Mouse (Mus musculus) neural tube, embryonic 15.5 days (tissue): Measurements from ENCODE around the gene Synrg. TPM values are rescaled to one million over a fixed set of nuclear protein-coding genes. Genes with fewer than 3 reads are reported as not detected.

Source experiments
- ATAC-seq: fragments of 200-750 bp; cut with Nextera tagmentation; 2 replicates; pipeline ENCODE4 v1.8.0; 2017; ENCODE audit warnings: mild to moderate bottlenecking, moderate TSS enrichment, moderate library complexity; ENCODE audit not compliant: low FRiP score
- H3K27ac ChIP-seq: fragments of 300-500 bp; sonication (generic); replicated peaks from 2 replicates; pipeline ENCODE4 v1.5.1; 2015; ENCODE audit warnings: mild to moderate bottlenecking, inconsistent platforms
- H3K27me3 ChIP-seq: fragments of 300-500 bp; sonication (generic); replicated peaks from 2 replicates; pipeline ENCODE4 v1.6.1; 2015; ENCODE audit warnings: inconsistent platforms
- H3K36me3 ChIP-seq: fragments of 300-500 bp; sonication (generic); 2 replicates; pipeline ENCODE4 v1.6.1; 2015; ENCODE audit warnings: inconsistent platforms
- H3K4me1 ChIP-seq: fragments of 300-500 bp; sonication (generic); 2 replicates; pipeline ENCODE4 v1.6.1; 2015; ENCODE audit warnings: inconsistent platforms
- H3K4me2 ChIP-seq: fragments of 300-500 bp; sonication (generic); 2 replicates; pipeline ENCODE4 v1.6.1; 2015; ENCODE audit warnings: inconsistent platforms, mild to moderate bottlenecking, moderate library complexity
- H3K4me3 ChIP-seq: fragments of 300-500 bp; sonication (generic); replicated peaks from 2 replicates; pipeline ENCODE4 v1.5.1; 2015; ENCODE audit warnings: mild to moderate bottlenecking, inconsistent platforms
- H3K9ac ChIP-seq: fragments of 300-500 bp; sonication (generic); replicated peaks from 2 replicates; pipeline ENCODE4 v1.6.1; 2015; ENCODE audit warnings: mild to moderate bottlenecking, inconsistent platforms
- H3K9me3 ChIP-seq: fragments of 300-500 bp; sonication (generic); replicated peaks from 2 replicates; pipeline ENCODE4 v1.6.1; 2016; ENCODE audit warnings: inconsistent platforms
- WGBS: fragments of 180-500 bp; shearing (Covaris S2); methylation state at CpG from one replicate; pipeline ENCODE4 v1.1.7; 2015; ENCODE audit warnings: mixed read lengths; 5-methylcytosine and 5-hydroxymethylcytosine counted together
- polyA plus RNA-seq: library from polyadenylated mRNA; unstranded; fragments of >200 nt; fragmentation: Nextera tagmentation; extraction: Ambion mirVana; gene quantifications from 2 replicates; pipeline ENCODE4 v1.2.1, GENCODE M21; 2015

The Synrg gene
- polyA plus RNA-seq, 1 experiment from 2014 or later, result 18.3 TPM

DNA sequence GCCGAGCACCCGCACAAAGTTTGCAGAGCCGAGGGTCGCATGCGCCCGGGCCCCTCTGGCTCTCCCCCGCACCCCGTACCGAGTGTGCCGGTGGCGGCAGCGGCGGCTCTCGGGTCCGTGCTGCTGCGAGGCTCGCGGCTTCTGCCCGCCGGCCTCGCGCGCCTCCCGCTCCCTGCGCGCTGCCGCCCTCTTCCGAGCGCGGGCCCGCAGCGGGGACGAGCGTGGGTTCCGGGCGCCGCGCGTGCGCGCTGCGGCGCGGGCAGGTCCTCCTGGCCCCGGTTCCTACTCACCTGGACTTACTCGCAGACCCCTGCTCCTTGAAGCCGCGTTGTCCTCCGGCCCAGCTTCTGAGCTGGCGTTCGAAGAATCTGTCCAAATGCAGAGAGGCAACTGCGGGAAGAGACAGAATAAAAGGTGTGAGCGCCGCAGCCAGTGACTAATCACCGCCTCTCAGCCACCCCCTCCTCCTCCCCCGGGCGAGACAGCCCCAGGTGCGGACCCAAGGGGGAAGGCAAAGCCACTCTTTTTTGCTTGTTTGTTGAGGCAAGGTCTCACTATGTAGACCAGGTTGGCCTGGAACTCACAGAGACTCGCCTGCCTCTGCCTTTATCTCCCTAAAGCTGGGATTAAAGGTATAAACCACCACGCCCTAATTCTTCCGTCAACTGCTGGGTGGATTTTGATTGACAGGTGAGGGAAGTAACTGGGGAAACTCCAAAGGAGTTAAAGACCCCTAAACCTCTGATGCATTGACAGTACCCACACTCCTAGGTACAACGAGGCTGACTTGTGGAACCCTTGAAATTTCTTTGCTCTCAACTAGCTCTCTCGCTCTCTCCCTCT, 104.2 kb downstream of the Synrg start:
- Histone ChIP-seq H3K4me1 (peaks cover 27% of the 10 kb centered on the region), H3K27me3 (peaks cover 25% of the 10 kb centered on the region), H3K36me3 (no peaks in the 10 kb centered on the region), H3K4me2 (peak overlapping the region; percentile 96), H3K9ac (peak overlapping the region; percentile 60), H3K27ac (no peak overlapping the region; the same call in 1 of the 2 replicates), H3K9me3 (no peaks in the 10 kb centered on the region), H3K4me3 (peak overlapping the region; percentile 69)
- peak; percentile 81 for ATAC-seq
- 2% methylated on average over 62 of the region's 63 CpGs for WGBS

DNA sequence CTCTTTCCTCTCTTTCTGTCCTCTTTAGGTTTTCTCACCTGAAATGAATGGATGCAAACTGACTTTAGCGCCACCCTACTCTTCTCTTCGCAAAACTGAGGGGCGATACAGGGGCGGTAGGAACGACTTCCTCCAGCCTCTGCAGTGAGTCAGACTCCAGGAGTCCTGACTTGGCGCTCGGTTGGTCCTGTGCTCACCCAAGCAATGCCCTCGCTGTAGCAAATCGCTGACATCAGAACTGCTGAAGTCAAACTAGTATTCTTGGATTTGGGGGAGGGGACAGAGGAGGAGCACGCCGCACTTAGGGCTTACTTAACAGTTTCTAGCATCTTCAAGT, 104.8 kb downstream of the Synrg start, which contains the start of gene Dusp14:
TSS of gene Dusp14 (minus strand) at position 228 of the 337 bp plus-strand sequence.
- no peak for ATAC-seq
- H3K9ac ChIP-seq, result peak within 1 kb of the TSS; percentile 60
- H3K9me3 ChIP-seq, result no peaks in the 10 kb centered on the region
- WGBS, result 18% methylated on average over 11 of the region's 11 CpGs
- no peaks in the 10 kb centered on the region for H3K36me3 ChIP-seq
- peak within 1 kb of the TSS; percentile 69 for H3K4me3 ChIP-seq
- H3K27ac ChIP-seq, result no peak within 1 kb of the TSS; the same call in 1 of the 2 replicates
- peak within 1 kb of the TSS; percentile 96 for H3K4me2 ChIP-seq
- H3K4me1 ChIP-seq, result peaks cover 27% of the 10 kb centered on the region
- H3K27me3 ChIP-seq, result peaks cover 25% of the 10 kb centered on the region

DNA sequence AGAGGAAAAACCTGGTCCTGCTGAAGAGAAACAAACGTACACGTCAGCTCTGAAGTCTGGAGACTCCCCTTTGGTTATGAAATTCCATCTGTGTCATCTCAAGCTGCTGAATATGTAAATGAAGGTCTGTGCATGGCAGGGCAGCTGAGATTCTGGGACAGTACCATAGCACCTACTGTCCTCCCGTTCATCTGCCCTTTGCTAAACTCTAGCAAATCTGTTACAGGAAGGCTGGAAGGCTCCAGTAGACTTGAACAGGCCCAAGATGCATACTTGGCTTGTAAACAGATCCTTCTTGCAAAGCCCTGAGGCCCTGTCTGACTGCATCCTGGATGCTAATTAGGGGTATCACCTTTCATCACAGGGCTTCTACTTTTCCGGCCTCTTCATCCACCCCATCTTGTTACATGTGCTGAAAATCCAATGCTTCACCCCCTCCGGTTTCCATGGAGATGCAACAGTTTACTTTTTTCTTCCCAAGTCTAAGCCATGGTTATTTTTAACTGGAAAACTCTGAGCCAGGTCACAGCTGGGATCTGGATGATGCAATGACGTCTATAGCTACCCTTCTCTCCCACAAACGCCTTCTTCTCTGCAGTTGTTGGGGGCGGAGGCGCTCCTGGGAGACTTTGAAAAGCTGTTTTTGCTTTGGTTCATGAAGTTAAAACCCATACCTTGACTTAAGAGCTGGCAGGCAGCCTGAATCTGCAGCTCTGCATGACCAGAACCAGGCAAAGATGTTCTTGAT, 108.8 kb downstream of the Synrg start:
- no peak for ATAC-seq
- no peak overlapping the region for H3K4me2 ChIP-seq
- H3K36me3 ChIP-seq, result peaks cover 4% of the 10 kb centered on the region; the same call in 1 of the 2 replicates
- no peak overlapping the region for H3K4me3 ChIP-seq
- H3K9me3 ChIP-seq, result no peaks in the 10 kb centered on the region
- 60% methylated on average over 9 of the region's 9 CpGs for WGBS
- peaks cover 7% of the 10 kb centered on the region for H3K4me1 ChIP-seq
- no peak overlapping the region for H3K27ac ChIP-seq
- peaks cover 12% of the 10 kb centered on the region for H3K27me3 ChIP-seq
- H3K9ac ChIP-seq, result no peak overlapping the region

DNA sequence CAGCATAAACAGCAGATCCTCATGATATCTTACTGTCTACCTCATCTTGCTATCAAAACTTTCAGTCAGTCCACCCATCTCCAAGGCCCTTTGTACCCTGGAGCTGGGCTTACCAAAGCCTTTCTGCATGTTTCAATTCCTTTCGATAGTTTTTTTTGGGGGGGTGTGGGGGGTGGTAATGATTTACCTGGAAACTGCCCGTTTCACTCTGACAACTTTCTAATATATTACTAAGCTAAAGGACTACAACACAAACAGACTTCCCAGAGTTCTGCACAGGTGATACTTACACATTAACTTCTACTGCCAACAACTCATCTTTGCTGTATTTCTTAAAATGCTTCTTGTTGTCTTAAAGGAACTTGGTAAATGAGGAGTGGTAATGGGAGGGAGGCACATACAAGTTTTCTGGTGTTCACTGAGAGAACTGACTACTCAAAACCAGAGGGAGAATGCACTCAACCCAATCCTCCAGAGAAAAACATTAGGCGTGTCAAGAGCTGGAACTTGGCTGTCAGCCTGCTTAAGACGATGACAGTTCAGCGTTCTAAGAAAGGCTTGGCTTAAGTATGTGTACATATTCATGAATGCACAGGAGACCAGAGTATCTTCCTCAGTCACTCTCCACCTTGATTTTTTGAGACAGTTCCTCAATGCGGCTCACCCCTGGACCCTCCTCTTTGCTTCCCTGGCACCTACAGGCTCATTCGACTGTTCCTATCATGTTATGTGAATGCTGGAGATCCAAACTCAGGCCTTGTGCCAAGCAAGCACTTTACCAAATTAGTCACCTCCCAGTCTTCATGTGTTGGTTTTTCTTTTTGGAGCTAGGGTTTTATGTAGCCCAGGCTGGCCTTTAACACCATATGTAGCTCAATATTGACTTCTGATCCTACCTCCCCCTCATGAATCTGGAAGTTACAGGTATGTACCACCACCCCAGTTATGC, 109.9 kb downstream of the Synrg start:
- Histone ChIP-seq H3K4me1 (0 out of 2 replicates have a peak, but pooled peaks cover under 1% of the 10 kb centered on the region), H3K27me3 (peaks cover 7% of the 10 kb centered on the region), H3K9me3 (no peaks in the 10 kb centered on the region), H3K4me2 (no peak overlapping the region), H3K4me3 (no peak overlapping the region), H3K27ac (no peak overlapping the region), H3K9ac (no peak overlapping the region), H3K36me3 (peaks cover 12% of the 10 kb centered on the region)
- no peak for ATAC-seq
- WGBS, result 82% methylated on average over 7 of the region's 7 CpGs

DNA sequence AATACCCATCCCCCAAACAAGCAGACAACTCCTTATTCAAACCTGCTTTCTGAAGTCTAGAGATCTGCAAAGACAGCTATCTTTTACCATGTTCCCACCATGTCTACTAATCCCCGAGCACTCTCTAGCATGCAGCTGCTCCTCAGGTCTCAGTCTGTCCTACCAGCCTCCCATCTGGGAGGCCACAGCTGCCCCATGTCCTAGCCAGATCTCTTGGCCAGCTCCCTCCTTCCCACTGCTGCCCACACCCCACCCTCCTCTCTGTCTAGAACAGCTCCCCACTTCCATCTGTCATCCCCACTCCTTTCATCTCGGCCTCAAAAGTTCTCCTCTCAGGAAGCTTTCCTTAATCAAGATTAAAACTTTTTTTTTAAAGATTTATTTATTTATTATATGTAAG, 112.8 kb downstream of the Synrg start:
- H3K4me3 ChIP-seq, result no peak overlapping the region
- 75% methylated on average over 2 of the region's 2 CpGs for WGBS
- ATAC-seq, result no peak
- H3K4me1 ChIP-seq, result no peaks in the 10 kb centered on the region
- H3K9ac ChIP-seq, result no peak overlapping the region
- no peak overlapping the region for H3K4me2 ChIP-seq
- peaks cover 32% of the 10 kb centered on the region for H3K36me3 ChIP-seq
- H3K27me3 ChIP-seq, result no peaks in the 10 kb centered on the region
- no peak overlapping the region for H3K27ac ChIP-seq
- no peaks in the 10 kb centered on the region for H3K9me3 ChIP-seq

DNA sequence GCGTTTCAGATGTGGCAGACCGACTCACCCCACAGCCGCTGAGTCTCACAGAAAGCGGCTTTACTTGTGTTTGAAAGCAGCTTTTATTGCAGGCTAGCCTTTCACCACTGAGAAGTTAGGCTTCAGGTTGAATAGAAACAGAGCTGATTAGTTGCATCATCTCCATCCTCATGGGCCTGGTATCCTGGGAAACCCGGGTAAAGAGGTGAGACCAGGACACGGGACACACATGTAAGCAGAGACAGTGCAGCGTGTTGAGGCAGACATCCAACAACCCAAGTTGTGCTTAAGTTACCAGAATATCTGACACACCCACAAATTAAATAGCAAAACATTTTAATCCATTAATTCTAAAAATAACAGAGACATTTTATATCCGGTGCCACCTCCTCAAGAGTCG, 114.4 kb downstream of the Synrg start:
- Histone ChIP-seq H3K27ac (no peak overlapping the region), H3K4me1 (no peaks in the 10 kb centered on the region), H3K36me3 (peaks cover 41% of the 10 kb centered on the region), H3K4me3 (no peak overlapping the region), H3K4me2 (no peak overlapping the region), H3K9ac (no peak overlapping the region), H3K27me3 (no peaks in the 10 kb centered on the region), H3K9me3 (no peaks in the 10 kb centered on the region)
- 84% methylated on average over 9 of the region's 9 CpGs for WGBS
- ATAC-seq, result no peak

DNA sequence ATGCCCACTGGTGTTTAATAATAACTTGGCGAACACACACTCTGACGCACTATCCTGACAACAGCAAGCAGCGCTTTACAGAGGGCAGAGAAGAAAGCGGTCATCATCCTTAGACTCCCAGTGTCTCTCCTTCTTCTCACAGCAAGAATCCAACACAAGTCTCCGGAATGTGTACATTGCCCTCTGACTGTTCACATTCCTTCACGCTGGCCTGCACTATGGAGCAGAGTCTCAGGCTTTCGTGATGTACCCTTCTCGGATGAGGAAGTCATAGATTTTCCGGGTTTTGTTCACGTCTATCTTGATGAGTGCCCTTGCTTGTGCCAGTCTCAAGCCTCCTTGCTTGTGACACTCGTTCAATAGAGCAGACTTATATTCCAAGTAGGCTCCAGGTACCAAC, 115.1 kb downstream of the Synrg start:
- no peak for ATAC-seq
- Histone ChIP-seq H3K4me2 (no peak overlapping the region), H3K27me3 (no peaks in the 10 kb centered on the region), H3K4me3 (no peak overlapping the region), H3K27ac (no peak overlapping the region), H3K36me3 (peaks cover 41% of the 10 kb centered on the region), H3K9me3 (no peaks in the 10 kb centered on the region), H3K4me1 (no peaks in the 10 kb centered on the region), H3K9ac (no peak overlapping the region)
- WGBS, result 94% methylated on average over 11 of the region's 11 CpGs

DNA sequence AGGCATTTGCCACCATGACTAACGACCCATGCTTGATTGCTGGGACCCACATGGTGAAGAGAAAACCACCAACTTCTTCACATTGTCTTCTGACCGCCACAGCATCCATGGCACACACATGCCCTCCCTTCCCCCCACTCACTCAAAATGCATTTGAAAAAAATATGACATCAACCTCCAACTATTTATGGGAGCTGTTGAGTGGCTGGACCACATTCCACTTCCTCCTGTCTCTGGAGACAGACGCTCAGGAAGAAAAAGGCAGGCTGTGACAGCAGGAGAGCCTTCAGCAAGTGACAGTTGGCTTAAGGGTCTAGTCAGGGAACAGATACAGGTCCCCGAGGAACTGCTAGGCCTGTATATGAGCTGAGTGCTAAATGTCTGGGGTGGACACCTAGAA, 115.7 kb downstream of the Synrg start:
- no peaks in the 10 kb centered on the region for H3K9me3 ChIP-seq
- WGBS, result 75% methylated on average over 4 of the region's 4 CpGs
- H3K9ac ChIP-seq, result no peak overlapping the region
- no peaks in the 10 kb centered on the region for H3K4me1 ChIP-seq
- ATAC-seq, result no peak
- H3K4me3 ChIP-seq, result no peak overlapping the region
- H3K36me3 ChIP-seq, result peaks cover 41% of the 10 kb centered on the region
- no peak overlapping the region for H3K4me2 ChIP-seq
- H3K27ac ChIP-seq, result no peak overlapping the region
- H3K27me3 ChIP-seq, result no peaks in the 10 kb centered on the region

DNA sequence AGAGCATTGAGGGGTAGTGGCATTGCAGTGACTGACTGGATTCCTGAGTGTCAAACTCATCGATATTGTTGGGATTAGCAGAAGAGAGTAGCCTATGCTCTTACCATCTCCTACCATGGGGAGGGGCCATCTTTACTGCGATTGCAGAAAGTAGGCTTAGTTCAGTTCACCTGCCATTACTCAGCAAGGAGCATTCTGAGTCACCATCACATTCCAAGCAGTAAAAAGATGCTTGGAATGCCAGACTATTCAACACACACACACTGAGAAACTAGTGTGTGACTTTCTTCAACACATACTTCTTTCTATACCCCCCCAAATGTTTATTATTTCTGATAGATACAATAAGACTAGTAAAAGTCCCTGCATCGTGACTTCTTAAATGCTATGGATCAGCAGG, 116.1 kb downstream of the Synrg start:
- no peak overlapping the region for H3K27ac ChIP-seq
- H3K36me3 ChIP-seq, result peaks cover 41% of the 10 kb centered on the region
- no peak for ATAC-seq

DNA sequence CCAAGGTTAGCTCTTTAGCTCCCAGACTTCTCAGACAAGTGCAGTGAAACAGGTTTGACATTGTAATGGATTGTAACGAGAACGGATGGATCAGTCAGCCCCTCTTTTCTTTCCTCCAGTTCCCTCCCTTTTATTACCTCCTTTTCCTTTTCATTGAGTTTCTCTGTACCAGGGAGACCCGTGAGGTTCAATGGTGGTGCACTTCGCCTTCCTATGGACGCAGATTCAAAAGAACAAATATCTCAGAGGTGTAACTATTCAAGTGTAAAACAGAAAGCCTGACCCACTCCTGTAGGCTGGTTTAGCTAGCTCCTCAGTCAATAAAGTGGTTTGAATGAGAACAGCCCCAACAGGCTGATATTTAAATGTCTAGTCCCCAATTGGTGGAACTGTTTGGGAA, 117.7 kb downstream of the Synrg start:
- no peaks in the 10 kb centered on the region for H3K4me1 ChIP-seq
- H3K27ac ChIP-seq, result no peak overlapping the region
- H3K4me2 ChIP-seq, result no peak overlapping the region
- ATAC-seq, result no peak
- 65% methylated on average over 5 of the region's 5 CpGs for WGBS
- peaks cover 41% of the 10 kb centered on the region for H3K36me3 ChIP-seq
- no peaks in the 10 kb centered on the region for H3K27me3 ChIP-seq
- H3K4me3 ChIP-seq, result no peak overlapping the region
- H3K9me3 ChIP-seq, result no peaks in the 10 kb centered on the region
- no peak overlapping the region for H3K9ac ChIP-seq

More for the DNA sequence above, 116.1 kb downstream of the Synrg start:
- no peaks in the 10 kb centered on the region for H3K4me1 ChIP-seq
- H3K4me3 ChIP-seq, result no peak overlapping the region
- no peaks in the 10 kb centered on the region for H3K9me3 ChIP-seq
- H3K9ac ChIP-seq, result no peak overlapping the region
- no peak overlapping the region for H3K4me2 ChIP-seq
- no peaks in the 10 kb centered on the region for H3K27me3 ChIP-seq
- WGBS, result 95% methylated on average over 3 of the region's 3 CpGs

DNA sequence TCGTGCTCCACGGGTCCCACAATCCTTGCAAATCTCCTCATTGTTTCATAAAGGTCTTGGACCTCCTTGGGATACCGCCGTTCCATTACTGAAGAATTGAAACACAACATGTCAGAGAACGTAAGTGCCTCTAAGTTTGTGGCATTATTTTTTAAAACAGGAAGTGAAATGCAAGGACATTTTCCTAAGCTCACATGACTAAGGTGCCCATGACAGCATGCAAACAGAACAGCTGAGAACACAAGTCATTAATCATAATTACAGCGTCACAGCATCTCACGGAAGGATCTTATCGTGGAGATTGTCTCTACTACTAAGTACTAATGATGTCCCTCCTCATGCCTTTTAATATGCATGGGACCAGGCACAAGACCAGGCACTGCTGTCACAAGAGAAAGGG, 126.3 kb downstream of the Synrg start:
- no peaks in the 10 kb centered on the region for H3K4me1 ChIP-seq
- H3K36me3 ChIP-seq, result peaks cover 35% of the 10 kb centered on the region
- H3K4me3 ChIP-seq, result no peak overlapping the region
- no peak overlapping the region for H3K4me2 ChIP-seq
- 90% methylated on average over 8 of the region's 8 CpGs for WGBS
- H3K9ac ChIP-seq, result no peak overlapping the region
- H3K27ac ChIP-seq, result no peak overlapping the region
- H3K27me3 ChIP-seq, result no peaks in the 10 kb centered on the region
- no peaks in the 10 kb centered on the region for H3K9me3 ChIP-seq
- no peak for ATAC-seq
